Mouse (Mus musculus): ENCODE data around the gene Derl3.

DNA sequence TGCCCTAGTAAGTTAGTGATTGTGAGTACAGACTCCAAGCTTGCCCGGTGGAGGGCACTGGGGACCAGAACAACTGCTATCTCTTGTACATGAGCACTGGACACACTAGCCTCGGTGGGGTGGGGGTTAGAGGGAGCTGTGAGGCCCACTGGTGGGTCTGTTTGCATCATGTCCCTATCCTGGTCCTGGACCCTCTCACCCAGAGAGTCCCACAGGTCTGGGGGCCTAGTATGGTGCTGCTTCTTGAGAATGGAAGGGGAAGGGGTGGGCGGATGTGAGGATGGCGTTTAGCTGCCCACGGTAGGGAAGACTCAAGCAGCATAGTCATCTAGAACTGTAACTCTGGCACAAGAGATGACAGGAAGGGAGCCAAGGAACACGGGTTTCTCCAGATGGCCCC, 38.4 kb upstream of the Derl3 start:
- no peak for TF ChIP-seq CTCF (IDR thresholded peaks at IDR 0.05; ENCODE audit: borderline replicate concordance, control insufficient read depth, extremely low read depth, insufficient read depth, low read length, poor library complexity)
- no peak for TF ChIP-seq POLR2A (IDR thresholded peaks at IDR 0.05; ENCODE audit: control insufficient read depth, extremely low read depth, insufficient read depth, low read length, poor library complexity)

Data from thymus, adult 2 months (tissue).